Mouse (Mus musculus) forebrain, embryonic 16.5 days (tissue): ENCODE results near the gene Arl6ip5. TPM values are rescaled to one million over a fixed set of nuclear protein-coding genes. Genes with fewer than 3 reads are reported as not detected.
A peak's percentile ranks its signal among the peaks of the same experiment; 100 is the strongest.

Source experiments
- ATAC-seq: fragments of 200-750 bp; cut with Nextera tagmentation; 2 replicates; pipeline ENCODE4 v1.8.0; 2017; ENCODE audit warnings: mild to moderate bottlenecking, moderate library complexity
- H3K27ac ChIP-seq: fragments of 300-500 bp; sonication (generic); 2 replicates; pipeline ENCODE4 v1.5.1; 2014; ENCODE audit warnings: low read length, control low read depth
- H3K27me3 ChIP-seq: fragments of 300-500 bp; sonication (generic); replicated peaks from 2 replicates; pipeline ENCODE4 v1.6.1; 2014; ENCODE audit warnings: low read length; ENCODE audit not compliant: control insufficient read depth, insufficient read depth
- H3K36me3 ChIP-seq: fragments of 300-500 bp; sonication (generic); 2 replicates; pipeline ENCODE4 v1.6.1; 2014; ENCODE audit not compliant: control insufficient read depth, insufficient read depth
- H3K4me1 ChIP-seq: fragments of 300-500 bp; sonication (generic); replicated peaks from 2 replicates; pipeline ENCODE4 v1.6.1; 2014; ENCODE audit warnings: low read length; ENCODE audit not compliant: control insufficient read depth, insufficient read depth
- H3K4me2 ChIP-seq: fragments of 300-500 bp; sonication (generic); 2 replicates; pipeline ENCODE4 v1.6.1; 2014; ENCODE audit warnings: mild to moderate bottlenecking, low read length, control low read depth
- H3K4me3 ChIP-seq: fragments of 300-500 bp; sonication (generic); replicated peaks from 2 replicates; pipeline ENCODE4 v1.5.1; 2014; ENCODE audit warnings: mild to moderate bottlenecking, low read length, control low read depth
- H3K9ac ChIP-seq: fragments of 300-500 bp; sonication (generic); replicated peaks from 2 replicates; pipeline ENCODE4 v1.6.1; 2014; ENCODE audit warnings: low read depth, low read length, control low read depth
- H3K9me3 ChIP-seq: fragments of 300-500 bp; sonication (generic); 2 replicates; pipeline ENCODE4 v1.6.1; 2016; ENCODE audit warnings: low read length; ENCODE audit not compliant: control insufficient read depth
- WGBS: fragments of 180-500 bp; shearing (Covaris S2); extraction: QIAGEN DNeasy Blood & Tissue Kit; methylation state at CpG from one replicate; pipeline ENCODE4 v1.1.7; 2014; 5-methylcytosine and 5-hydroxymethylcytosine counted together
- polyA plus RNA-seq: library from polyadenylated mRNA; unstranded; fragments of >200 nt; fragmentation: Nextera tagmentation; extraction: Ambion mirVana; gene quantifications from 2 replicates; pipeline ENCODE4 v1.2.1, GENCODE M21; 2015

The Arl6ip5 gene
- 116 and 130 TPM in 2 replicates for polyA plus RNA-seq

DNA sequence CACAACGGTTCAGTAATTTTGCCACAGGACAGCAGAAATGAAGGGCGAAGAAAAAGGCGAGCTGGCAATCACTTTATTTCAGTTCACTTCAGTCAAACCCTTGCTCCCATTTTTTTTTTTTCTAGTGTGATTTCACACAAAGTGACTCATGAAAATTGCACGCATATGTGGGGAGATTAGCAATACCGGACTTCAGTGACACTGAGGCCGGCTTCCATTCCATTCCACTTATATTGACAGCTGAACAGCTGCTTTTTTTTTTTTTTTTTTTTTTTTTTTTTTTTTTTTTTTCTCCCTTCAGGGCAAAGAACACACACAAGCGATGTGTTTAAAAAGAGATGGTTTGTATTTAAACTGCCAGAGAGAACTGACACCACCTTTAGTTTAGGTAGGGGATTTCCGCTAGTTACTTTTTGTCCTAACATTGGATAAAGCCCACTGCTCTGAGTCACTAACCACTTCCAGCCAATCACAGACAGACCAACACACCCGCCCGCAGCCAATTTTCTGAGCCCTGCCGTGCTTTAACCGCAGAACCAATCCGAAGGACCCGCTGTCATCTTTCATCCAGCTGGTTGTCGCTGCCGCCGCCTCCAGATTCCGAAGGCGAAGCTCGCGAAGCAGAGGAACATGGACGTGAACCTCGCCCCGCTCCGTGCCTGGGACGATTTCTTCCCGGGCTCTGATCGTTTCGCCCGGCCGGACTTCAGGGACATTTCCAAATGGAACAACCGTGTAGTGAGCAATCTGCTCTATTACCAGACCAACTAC is at the start of gene Arl6ip5:
Arl6ip5 (plus strand) TSS at position 499 of the 771 bp plus-strand sequence.
- H3K4me1 ChIP-seq: peaks cover 20% of the 10 kb centered on the region
- ATAC-seq: peak; percentile 80
- peak within 1 kb of the TSS; percentile 79 for H3K9ac ChIP-seq
- WGBS: 7% methylated on average over 32 of the region's 32 CpGs
- peak within 1 kb of the TSS; percentile 61 for H3K4me2 ChIP-seq
- peak within 1 kb of the TSS; percentile 63 for H3K4me3 ChIP-seq
- no peaks in the 10 kb centered on the region for H3K36me3 ChIP-seq
- H3K27me3 ChIP-seq: no peaks in the 10 kb centered on the region
- 0 out of 2 replicates have a peak within 1 kb of the TSS, but pooled peaks have one; percentile 8 for H3K27ac ChIP-seq
- no peaks in the 10 kb centered on the region for H3K9me3 ChIP-seq

DNA sequence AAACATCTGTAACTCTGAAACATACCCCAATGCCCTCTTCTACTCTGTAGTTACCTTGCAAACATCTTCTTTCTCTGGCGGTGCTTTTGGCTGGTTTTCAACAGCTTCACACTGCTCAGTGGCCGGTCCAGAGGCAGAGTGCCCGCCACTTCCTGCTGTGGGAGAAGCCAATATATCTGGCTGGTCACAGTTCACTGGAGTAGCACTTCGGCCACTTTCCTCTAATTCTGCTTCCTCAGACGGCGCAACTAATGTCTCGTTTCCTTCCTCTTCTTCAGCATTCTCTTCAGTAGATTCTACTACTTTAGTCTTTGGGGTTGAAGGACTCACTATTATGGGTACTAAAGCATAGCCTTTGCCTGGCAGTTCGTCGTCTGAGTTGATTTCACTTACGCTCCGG is 34.8 kb upstream of the Arl6ip5 start:
- no peak for ATAC-seq
- Histone ChIP-seq H3K9ac (no peak overlapping the region), H3K27ac (no peak overlapping the region), H3K9me3 (no peaks in the 10 kb centered on the region), H3K4me3 (no peak overlapping the region), H3K27me3 (no peaks in the 10 kb centered on the region), H3K36me3 (peaks cover 12% of the 10 kb centered on the region), H3K4me2 (no peak overlapping the region), H3K4me1 (peaks cover 14% of the 10 kb centered on the region)
- 89% methylated on average over 11 of the region's 11 CpGs for WGBS

DNA sequence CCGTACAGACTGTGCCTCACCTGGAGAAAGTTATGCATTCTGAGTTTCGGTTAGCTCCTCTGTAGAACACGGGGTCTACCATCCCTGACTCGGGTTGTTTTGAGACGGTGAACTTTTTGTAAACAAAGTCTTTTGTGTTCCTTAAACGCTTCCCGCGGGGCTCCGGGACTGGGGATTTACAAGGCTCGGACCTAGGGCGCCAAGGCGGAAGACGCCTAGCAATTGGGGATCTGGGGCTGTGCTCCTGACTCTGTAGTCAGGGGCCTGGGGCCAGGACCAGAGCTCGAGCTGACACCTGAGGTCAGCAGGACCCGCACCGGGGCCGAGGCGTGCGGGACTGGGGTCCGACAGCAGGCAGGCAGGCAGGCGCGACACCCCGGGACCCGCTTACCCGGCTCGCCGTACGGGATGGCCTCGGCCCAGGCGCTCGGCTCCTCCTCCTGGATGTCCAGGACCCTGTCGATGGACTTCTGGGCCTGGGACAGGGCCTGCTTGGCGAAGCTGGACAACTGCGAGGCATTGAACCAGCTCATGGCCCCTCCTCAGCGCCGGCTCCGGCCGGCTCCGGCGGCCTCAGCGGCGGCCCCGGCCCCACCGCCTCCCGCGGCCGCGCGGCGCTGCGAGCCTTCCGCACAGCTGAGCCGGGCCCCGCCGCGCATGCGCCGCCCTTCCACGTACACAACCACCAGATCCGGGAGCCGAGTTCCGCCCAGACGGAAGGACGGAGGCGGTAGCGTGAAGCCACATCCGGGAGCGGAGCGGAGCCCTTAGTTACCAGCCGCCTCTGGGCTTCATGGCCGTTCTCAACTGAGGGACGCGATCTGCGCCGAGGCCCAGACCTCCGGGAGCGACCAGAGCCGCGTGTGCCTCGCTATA is 31.8 kb upstream of the Arl6ip5 start, which contains the start of gene Tmf1:
Tmf1 (minus strand) TSS at position 632 of the 876 bp plus-strand sequence.
- Histone ChIP-seq H3K9me3 (no peaks in the 10 kb centered on the region), H3K27me3 (no peaks in the 10 kb centered on the region), H3K4me2 (peak within 1 kb of the TSS; percentile 67), H3K36me3 (peaks cover 3% of the 10 kb centered on the region), H3K27ac (peak within 1 kb of the TSS; percentile 86), H3K4me1 (peaks cover 14% of the 10 kb centered on the region), H3K4me3 (peak within 1 kb of the TSS; percentile 85), H3K9ac (peak within 1 kb of the TSS; percentile 91)
- under 1% methylated on average over 70 of the region's 80 CpGs for WGBS
- peak; percentile 99 for ATAC-seq

DNA sequence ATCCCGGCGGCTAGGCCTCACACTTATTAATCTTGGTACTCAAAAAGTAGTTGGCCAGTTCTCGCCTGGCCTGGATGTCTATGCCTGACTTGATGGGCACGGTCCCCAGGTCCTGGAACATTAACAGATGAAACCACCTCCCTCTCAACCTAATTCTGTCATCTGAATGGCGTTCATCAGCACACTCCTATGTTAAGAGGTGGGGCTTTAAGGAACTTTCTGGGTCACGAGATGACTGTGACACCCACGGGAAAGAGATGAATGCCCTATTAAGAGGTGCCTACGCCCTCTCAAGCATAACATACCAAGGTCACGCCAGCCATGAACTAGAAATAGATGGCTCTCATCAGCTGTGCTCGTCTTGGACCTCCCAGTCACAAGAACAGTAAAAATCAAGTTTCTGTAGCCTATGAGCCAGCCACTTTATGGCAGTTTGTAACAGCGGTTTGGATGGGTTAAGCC is 31.1 kb upstream of the Arl6ip5 start:
- Histone ChIP-seq H3K9me3 (no peaks in the 10 kb centered on the region), H3K36me3 (peaks cover 5% of the 10 kb centered on the region), H3K4me2 (peak overlapping the region; percentile 67), H3K27me3 (no peaks in the 10 kb centered on the region), H3K4me1 (peaks cover 14% of the 10 kb centered on the region), H3K4me3 (peak overlapping the region; percentile 85), H3K9ac (peak overlapping the region; percentile 91), H3K27ac (peak overlapping the region; percentile 86)
- no peak; the same call in none of the 2 replicates for ATAC-seq
- WGBS: 13% methylated on average over 11 of the region's 11 CpGs

DNA sequence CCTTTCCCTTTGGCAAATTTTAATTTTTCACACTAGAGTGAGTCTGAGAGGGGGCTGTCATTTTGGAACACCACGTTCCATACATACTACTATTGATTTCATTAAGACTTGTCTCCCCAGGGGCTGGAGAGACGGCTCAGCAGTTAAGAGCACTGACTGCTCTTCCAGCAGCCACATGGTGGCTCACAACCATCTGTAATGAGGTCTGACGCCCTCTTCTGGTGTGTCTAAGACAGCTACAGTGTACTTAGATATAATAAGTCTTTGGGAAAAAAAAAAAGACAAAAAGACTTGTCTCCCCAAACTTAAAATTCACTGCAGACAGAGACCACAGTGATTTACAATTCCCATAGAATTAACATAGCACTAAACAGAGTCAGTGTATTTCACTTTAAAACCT is 10.1 kb upstream of the Arl6ip5 start:
- Histone ChIP-seq H3K4me3 (no peak overlapping the region), H3K9me3 (no peaks in the 10 kb centered on the region), H3K4me2 (no peak overlapping the region), H3K36me3 (peaks cover 14% of the 10 kb centered on the region), H3K27ac (no peak overlapping the region), H3K27me3 (no peaks in the 10 kb centered on the region), H3K4me1 (peaks cover 9% of the 10 kb centered on the region), H3K9ac (no peak overlapping the region)
- ATAC-seq: no peak
- 59% methylated on average over 3 of the region's 3 CpGs for WGBS

DNA sequence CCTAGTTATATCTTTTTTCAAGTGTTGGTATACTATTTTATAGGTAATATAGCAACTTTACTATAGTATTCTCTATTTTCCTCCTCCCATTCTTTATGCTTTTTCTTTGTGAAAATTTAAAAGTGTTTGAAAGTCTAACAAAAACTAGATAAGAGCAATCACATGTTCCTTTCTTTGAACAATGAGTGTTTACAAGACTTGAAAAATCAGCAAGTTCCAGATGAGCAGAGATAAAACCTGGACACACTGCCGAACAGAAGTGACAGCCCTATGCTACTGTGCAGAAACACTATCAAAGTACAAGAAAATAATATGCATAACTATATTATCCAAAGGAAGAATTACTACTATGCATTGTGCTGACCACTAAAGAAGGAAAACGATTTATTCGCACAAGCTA is 8.0 kb upstream of the Arl6ip5 start:
- Histone ChIP-seq H3K9me3 (no peaks in the 10 kb centered on the region), H3K36me3 (peaks cover 3% of the 10 kb centered on the region; the same call in 1 of the 2 replicates), H3K4me1 (peaks cover 9% of the 10 kb centered on the region), H3K27me3 (no peaks in the 10 kb centered on the region), H3K4me3 (no peak overlapping the region), H3K4me2 (no peak overlapping the region), H3K27ac (no peak overlapping the region), H3K9ac (no peak overlapping the region)
- ATAC-seq: no peak
- 96% methylated on average over 3 of the region's 3 CpGs for WGBS

DNA sequence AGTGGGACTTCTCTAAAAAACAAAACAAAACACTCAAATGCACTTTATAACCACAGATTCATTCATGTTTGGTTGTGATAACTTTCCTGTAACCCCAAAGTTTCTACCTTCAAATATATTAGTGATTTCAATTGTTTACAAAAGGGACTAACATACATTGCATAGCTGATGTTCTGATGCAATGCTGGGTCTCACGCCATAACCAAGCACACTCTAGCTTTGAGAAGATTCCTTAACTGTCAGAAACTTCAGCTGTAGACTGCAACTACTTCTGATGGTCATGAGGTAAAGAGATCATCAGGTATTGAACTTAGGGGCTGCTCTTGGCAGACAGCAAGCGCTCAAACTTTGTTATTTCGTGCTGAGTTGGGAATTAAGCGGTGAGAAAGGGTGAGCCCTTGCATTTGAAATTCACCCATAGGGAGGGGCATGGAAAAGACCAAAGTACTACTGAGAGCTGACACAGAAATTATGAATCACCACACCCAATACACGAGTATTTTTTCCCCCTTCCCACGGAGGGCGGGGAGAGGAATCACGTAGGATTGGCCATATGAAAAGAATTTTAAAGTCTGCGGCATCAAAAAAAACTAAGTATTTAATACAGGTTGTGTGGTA is 6.1 kb upstream of the Arl6ip5 start:
- no peak for ATAC-seq
- H3K36me3 ChIP-seq: no peaks in the 10 kb centered on the region
- peak overlapping the region; percentile 71 for H3K4me3 ChIP-seq
- H3K4me1 ChIP-seq: peaks cover 9% of the 10 kb centered on the region
- H3K9me3 ChIP-seq: no peaks in the 10 kb centered on the region
- WGBS: 18% methylated on average over 9 of the region's 9 CpGs
- H3K4me2 ChIP-seq: peak overlapping the region; percentile 66
- H3K9ac ChIP-seq: peak overlapping the region; percentile 94
- H3K27me3 ChIP-seq: no peaks in the 10 kb centered on the region
- H3K27ac ChIP-seq: no peak overlapping the region

DNA sequence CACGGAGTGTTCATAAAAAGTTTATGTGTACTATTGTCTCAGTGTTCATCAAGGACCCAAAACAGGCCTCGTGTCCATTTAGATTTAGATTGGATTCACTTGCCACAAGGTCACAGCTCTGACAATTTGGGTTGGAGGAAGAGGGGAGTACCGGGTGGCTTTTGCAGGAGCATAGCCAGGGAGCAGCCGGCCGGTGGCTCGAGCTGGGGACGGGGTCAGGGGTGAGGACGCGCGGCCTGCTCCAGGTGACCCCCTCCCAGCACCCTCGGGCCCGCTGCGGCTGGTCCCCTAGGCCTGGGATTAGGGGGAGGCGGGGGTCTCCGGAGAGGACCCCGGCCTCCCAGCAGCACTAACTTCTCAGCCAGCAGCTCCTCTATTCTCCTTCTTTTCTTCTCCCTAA is 5.5 kb upstream of the Arl6ip5 start:
- ATAC-seq: peak; percentile 24
- WGBS: under 1% methylated on average over 16 of the region's 16 CpGs
- H3K9me3 ChIP-seq: no peaks in the 10 kb centered on the region
- peaks cover 9% of the 10 kb centered on the region for H3K4me1 ChIP-seq
- H3K27me3 ChIP-seq: no peaks in the 10 kb centered on the region
- H3K9ac ChIP-seq: peak overlapping the region; percentile 94
- peak overlapping the region; percentile 66 for H3K4me2 ChIP-seq
- peak overlapping the region; percentile 71 for H3K4me3 ChIP-seq
- H3K36me3 ChIP-seq: no peaks in the 10 kb centered on the region
- peak overlapping the region; percentile 87 for H3K27ac ChIP-seq
